Mouse (Mus musculus) NIH3T3 (cell line): ENCODE measurements at regions not wholly inside any gene's neighbourhood (a gene's known extent, or its start where the extent isn't known, plus 50 kb on each side); places are given as distances from the start of the nearest gene placed in this dataset.
"Not testable (repeated sequence)": the region's sequence is repeated elsewhere in the genome, so short reads cannot be mapped to it uniquely, and the experiment has no call there.

Experiments
- DNase-seq: peaks from one replicate; pipeline ENCODE4 v3.0.0-alpha.2; 2012; ENCODE audit warnings: low read depth

- DNase-seq, result no peak
These were observed 200.4 kb upstream of the Nhs start for GRCm38 (mm10) chrX:162359767-162360545.

- no peak for DNase-seq
These were observed 188.8 kb upstream of the Nhs start for GRCm38 (mm10) chrX:162348341-162348740.

GRCm38 (mm10) chrX:162347886-162348285 is 188.4 kb upstream of the Nhs start:
- DNase-seq, result no peak

- DNase-seq, result no peak
These were observed 186.1 kb upstream of the Nhs start for GRCm38 (mm10) chrX:162345497-162346143.

GRCm38 (mm10) chrX:162332121-162332520 is 172.6 kb upstream of the Nhs start:
- DNase-seq, result no peak

GRCm38 (mm10) chrX:162307646-162308045 is 148.1 kb upstream of the Nhs start:
- DNase-seq, result no peak

- DNase-seq, result no peak
These were observed 144.6 kb upstream of the Nhs start for GRCm38 (mm10) chrX:162304145-162304544.

- no peak for DNase-seq
These were observed 143.3 kb upstream of the Nhs start for GRCm38 (mm10) chrX:162302788-162303187.

GRCm38 (mm10) chrX:162291234-162291633 is 131.7 kb upstream of the Nhs start:
- no peak for DNase-seq

GRCm38 (mm10) chrX:162286155-162286554 is 126.6 kb upstream of the Nhs start:
- not testable (repeated sequence) for DNase-seq

GRCm38 (mm10) chrX:162284252-162284651 is 124.7 kb upstream of the Nhs start:
- no peak for DNase-seq

GRCm38 (mm10) chrX:162282690-162283089 is 123.2 kb upstream of the Nhs start:
- DNase-seq, result no peak

GRCm38 (mm10) chrX:162278834-162279708 is 119.5 kb upstream of the Nhs start:
- peak; percentile 10 for DNase-seq

- no peak for DNase-seq
These were observed 115.1 kb upstream of the Nhs start for GRCm38 (mm10) chrX:162274581-162274980.

GRCm38 (mm10) chrX:162271189-162271588 is 111.7 kb upstream of the Nhs start:
- DNase-seq, result no peak

GRCm38 (mm10) chrX:162268918-162269317 is 109.4 kb upstream of the Nhs start:
- DNase-seq, result no peak

- DNase-seq, result no peak
These were observed 108.6 kb upstream of the Nhs start for GRCm38 (mm10) chrX:162268112-162268511.

- DNase-seq, result no peak
These were observed 108.1 kb upstream of the Nhs start for GRCm38 (mm10) chrX:162267679-162268078.

GRCm38 (mm10) chrX:162266769-162267168 is 107.2 kb upstream of the Nhs start:
- no peak for DNase-seq

GRCm38 (mm10) chrX:162257398-162257797 is 97.9 kb upstream of the Nhs start:
- DNase-seq, result no peak

GRCm38 (mm10) chrX:162255873-162256272 is 96.3 kb upstream of the Nhs start:
- DNase-seq, result no peak

- DNase-seq, result no peak
These were observed 81.8 kb upstream of the Nhs start for GRCm38 (mm10) chrX:162241291-162241690.

- DNase-seq, result no peak
These were observed 76.0 kb upstream of the Nhs start for GRCm38 (mm10) chrX:162235552-162235951.
